Mouse (Mus musculus): ENCODE results near the gene Gm4744.
"Not testable (repeated sequence)": the region's sequence is repeated elsewhere in the genome, so short reads cannot be mapped to it uniquely, and the experiment has no call there.

Gene Gm4744

DNA sequence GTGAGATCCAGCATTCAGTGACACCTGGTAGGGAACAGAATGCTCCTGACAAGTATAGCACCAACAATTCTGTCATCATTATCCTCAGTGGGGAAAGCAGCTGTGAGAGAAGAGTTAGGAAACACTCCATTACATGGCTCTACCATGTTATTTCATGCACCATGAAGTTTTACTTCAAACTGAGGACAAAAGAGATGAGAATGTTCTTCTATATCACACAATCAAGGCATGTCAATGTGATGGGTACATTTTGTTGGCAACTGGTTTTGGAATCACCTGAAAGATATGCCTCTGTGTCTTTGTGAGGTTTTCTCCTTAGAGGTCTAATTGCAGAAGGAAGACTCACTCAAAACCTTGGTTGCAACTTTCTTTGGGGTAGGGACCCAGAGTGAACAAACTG, at the start of gene Gm4744:
Gene Gm4744, minus strand, starts transcription at position 101 of the 400 bp plus-strand sequence.
- in situ Hi-C loops (cut with MboI; ENCODE audit: low pct_unique_long_range_greater_than_20kb in 1 of 2, low sequenced_read_pairs in 2 of 2, unreplicated experiment in 1 of 2): no loop called here

DNA sequence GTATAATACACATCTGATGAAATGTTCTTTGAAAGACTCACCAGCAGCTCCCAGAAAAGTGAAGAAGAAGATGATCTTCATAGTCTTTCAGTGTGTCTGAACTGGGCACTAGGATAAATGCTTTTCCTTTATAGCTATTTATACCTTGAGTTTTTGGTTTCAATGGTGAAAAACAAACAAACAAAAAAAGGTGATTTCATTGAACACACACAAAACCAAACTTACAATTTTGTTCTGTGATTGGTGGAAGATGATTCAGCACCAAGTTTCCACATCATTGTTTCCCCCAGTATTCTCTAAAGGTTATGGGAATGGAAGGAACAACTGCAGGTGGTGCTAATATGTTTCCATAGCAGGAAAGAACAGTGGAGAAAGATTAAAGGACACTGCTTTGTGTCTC, 47.7 kb upstream of the Gm4744 start, which contains the start of gene Gm2663:
Gene Gm2663, minus strand, starts transcription at position 101 of the 400 bp plus-strand sequence.
- in situ Hi-C loops (cut with MboI; ENCODE audit: low pct_unique_long_range_greater_than_20kb in 1 of 2, low sequenced_read_pairs in 2 of 2, unreplicated experiment in 1 of 2): not testable (repeated sequence)

DNA sequence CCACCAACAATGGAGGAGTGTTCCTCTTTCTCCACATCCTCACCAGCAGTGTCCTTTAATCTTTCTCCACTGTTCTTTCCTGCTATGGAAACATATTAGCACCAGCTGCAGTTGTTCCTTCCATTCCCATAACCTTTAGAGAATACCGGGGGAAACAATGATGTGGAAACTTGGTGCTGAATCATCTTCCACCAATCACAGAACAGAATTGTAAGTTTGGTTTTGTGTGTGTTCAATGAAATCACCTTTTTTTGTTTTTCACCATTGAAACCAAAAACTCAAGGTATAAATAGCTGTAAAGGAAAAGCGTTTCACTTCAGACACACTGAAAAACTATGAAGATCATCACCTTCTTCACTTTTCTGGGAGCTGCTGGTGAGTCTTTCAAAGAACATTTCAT, 12.8 kb upstream of the Gm4744 start, which contains the start of gene 1810009J06Rik:
Gene 1810009J06Rik, plus strand, starts transcription at position 301 of the 400 bp plus-strand sequence.
- in situ Hi-C loops (cut with MboI; ENCODE audit: low pct_unique_long_range_greater_than_20kb in 1 of 2, low sequenced_read_pairs in 2 of 2, unreplicated experiment in 1 of 2): not testable (repeated sequence)

DNA sequence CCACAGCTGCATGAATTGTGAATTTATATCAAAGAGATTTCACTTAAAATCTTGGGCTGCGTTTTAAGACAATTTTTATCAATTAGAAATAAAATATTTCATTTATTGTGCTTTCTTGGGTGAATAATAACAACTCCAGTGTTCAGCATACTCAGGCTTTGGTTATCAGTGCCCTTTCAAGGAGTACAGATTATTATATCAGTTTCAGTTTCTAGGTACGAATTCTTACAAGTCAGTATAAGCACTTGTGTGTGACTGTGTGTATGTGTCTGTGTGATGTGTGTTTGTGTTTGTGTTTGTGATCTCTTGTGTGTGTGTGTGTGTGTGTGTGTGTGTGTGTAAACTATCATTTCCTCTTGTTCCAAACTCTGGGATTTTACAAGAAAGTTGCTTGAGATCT, 2.0 kb upstream of the Gm4744 start:
- in situ Hi-C loops (cut with MboI; ENCODE audit: low pct_unique_long_range_greater_than_20kb in 1 of 2, low sequenced_read_pairs in 2 of 2, unreplicated experiment in 1 of 2): no loop called here

- in situ Hi-C loops (cut with MboI; ENCODE audit: low pct_unique_long_range_greater_than_20kb in 1 of 2, low sequenced_read_pairs in 2 of 2, unreplicated experiment in 1 of 2): no loop called here
Measured at GRCm38 (mm10) chr6:40940457-40940856, 11.2 kb downstream of the Gm4744 start, which contains the start of gene 1700074P13Rik. TSS of gene 1700074P13Rik (minus strand) at chr6:40940557.

DNA sequence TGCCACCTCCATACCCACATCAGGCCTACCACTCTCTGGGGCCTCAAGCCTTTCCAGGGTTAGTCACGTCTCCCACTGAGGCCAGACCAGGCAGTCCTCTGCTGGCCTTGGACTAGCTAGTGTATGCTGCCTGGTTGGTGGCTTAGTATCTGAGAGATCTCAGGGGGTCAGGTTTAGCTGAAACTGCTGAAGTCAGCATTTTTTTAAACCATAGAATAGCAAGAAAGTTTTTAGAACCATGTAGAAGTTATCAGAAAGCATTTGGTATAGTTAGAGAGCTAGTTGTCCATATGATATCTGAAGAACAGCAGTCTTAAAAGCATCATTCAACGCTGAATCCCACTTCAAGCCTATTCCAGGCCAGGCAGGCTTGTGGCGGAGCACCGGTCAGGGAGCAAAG, 31.7 kb downstream of the Gm4744 start:
- in situ Hi-C loops (cut with MboI; ENCODE audit: low pct_unique_long_range_greater_than_20kb in 1 of 2, low sequenced_read_pairs in 2 of 2, unreplicated experiment in 1 of 2): no loop called here

DNA sequence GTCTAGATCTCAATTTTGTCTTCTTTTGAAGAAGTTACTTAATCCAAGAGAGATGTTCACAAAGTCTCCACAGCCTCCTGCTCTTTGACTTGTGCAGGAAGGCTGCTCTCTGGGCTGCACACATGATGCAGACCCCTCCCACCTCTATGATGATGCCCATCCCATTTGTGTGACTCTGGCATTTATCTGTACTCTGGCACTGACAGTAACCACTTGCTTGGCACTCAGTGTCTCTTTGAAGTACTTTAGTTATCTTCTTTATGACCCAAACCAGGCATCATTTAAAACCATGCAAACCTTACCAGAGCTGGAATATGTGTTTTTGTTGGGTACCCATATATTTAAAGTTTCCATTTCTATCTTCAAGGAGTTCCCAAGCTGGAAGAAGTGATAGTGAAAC, 51.4 kb downstream of the Gm4744 start, which contains the start of gene Prss58:
Gene Prss58, minus strand, starts transcription at position 101 of the 400 bp plus-strand sequence.
- in situ Hi-C loops (cut with MboI; ENCODE audit: low pct_unique_long_range_greater_than_20kb in 1 of 2, low sequenced_read_pairs in 2 of 2, unreplicated experiment in 1 of 2): no loop called here

Measured in mouse embryonic stem cell (cell line).